Mouse (Mus musculus): Measurements from ENCODE around the gene Zhx3. TPM values are rescaled to one million over a fixed set of nuclear protein-coding genes. Genes with fewer than 3 reads are reported as not detected.

Zhx3 gene
- total and polyA plus RNA-seq, 3 experiments: 7.9 to 36.8 (median 36.7) TPM

DNA sequence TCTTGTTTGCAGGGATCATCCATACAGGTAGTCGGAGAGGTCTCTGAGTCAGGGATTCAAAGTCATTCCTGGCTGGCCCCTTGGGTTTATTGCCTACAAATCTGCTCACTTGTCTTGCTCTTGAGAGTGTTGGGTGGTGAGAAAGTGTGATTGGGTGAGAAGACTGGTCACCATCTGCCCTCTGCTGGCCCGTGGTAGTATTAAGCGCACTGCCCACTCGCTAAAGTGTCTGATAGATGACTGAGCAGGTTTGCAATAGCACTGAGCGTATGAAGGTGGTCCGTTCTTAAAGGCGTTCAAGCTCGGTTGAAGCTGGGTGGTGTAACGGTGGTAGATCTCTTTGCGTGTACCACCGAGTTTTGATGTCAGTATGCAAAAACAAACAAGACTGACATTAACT, 14.5 kb upstream of the Zhx3 start:
- H3K27ac ChIP-seq: no peak overlapping the region
- DNase-seq: peak; percentile 83 to 88
- H3K27me3 ChIP-seq (ENCODE audit: control insufficient read depth, insufficient read depth, low read length): no peaks in the 10 kb centered on the region
- H3K4me3 ChIP-seq: peak overlapping the region; percentile 50
- H3K36me3 ChIP-seq (ENCODE audit: control insufficient read depth, insufficient read depth, low read length): peaks cover 14% of the 10 kb centered on the region
- intact Hi-C loops (cut with DNase I): loop anchor here (1.0 kb wide), 4 partner anchors 126 to 289 kb away; no protein-coding TSS in a partner anchor
- H3K9ac ChIP-seq (ENCODE audit: low read depth, low read length): peak overlapping the region; percentile 23; the same call in 1 of the 2 replicates
- 1% methylated on average over 11 of the region's 11 CpGs for WGBS
- no peak for TF ChIP-seq POLR2A (IDR thresholded peaks at IDR 0.05; ENCODE audit: insufficient read depth, low read depth, low read length)
- peak; percentile 94 for TF ChIP-seq CTCF (IDR thresholded peaks at IDR 0.05)
- TF ChIP-seq EP300 (IDR thresholded peaks at IDR 0.05; ENCODE audit: insufficient read depth, low read depth, low read length): peak; percentile 98
- peaks cover 20% of the 10 kb centered on the region for H3K4me1 ChIP-seq (ENCODE audit: control insufficient read depth, insufficient read depth, low read length)
- no peaks in the 10 kb centered on the region for H3K79me2 ChIP-seq (replicated peaks; ENCODE audit: control insufficient read depth, insufficient read depth, low read length)

DNA sequence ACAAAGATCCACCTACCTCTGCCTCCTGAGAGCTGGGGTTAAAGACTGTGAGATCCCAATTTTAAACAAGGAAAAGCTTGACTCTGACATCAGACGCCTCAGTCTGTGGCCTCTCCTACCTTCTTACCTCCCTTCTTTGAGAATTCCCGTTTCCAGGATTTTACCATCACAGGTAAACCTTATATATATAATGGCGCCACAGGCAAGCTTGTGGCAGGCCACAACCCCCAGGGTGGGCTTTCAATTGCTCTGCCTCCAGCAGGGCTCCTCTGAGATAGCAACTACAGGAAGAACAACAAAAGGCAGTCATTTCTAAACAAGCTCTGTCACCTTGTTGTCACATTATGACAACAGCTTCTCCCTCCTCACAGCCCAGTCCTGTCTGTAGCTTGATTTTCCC, 13.4 kb upstream of the Zhx3 start:
- 92% methylated on average over 3 of the region's 3 CpGs for WGBS
- TF ChIP-seq EP300 (IDR thresholded peaks at IDR 0.05; ENCODE audit: insufficient read depth, low read depth, low read length): no peak
- TF ChIP-seq CTCF (IDR thresholded peaks at IDR 0.05): no peak
- TF ChIP-seq POLR2A (IDR thresholded peaks at IDR 0.05; ENCODE audit: insufficient read depth, low read depth, low read length): no peak
- DNase-seq: peak in 1 of 2 experiments; percentile 9
- intact Hi-C loops (cut with DNase I): no loop called here
- Histone ChIP-seq H3K4me1 (ENCODE audit: control insufficient read depth, insufficient read depth, low read length) (peaks cover 28% of the 10 kb centered on the region), H3K4me3 (no peak overlapping the region), H3K27ac (no peak overlapping the region), H3K36me3 (ENCODE audit: control insufficient read depth, insufficient read depth, low read length) (peaks cover 14% of the 10 kb centered on the region), H3K79me2 (replicated peaks; ENCODE audit: control insufficient read depth, insufficient read depth, low read length) (no peaks in the 10 kb centered on the region), H3K9ac (ENCODE audit: low read depth, low read length) (no peak overlapping the region), H3K27me3 (ENCODE audit: control insufficient read depth, insufficient read depth, low read length) (no peaks in the 10 kb centered on the region)

DNA sequence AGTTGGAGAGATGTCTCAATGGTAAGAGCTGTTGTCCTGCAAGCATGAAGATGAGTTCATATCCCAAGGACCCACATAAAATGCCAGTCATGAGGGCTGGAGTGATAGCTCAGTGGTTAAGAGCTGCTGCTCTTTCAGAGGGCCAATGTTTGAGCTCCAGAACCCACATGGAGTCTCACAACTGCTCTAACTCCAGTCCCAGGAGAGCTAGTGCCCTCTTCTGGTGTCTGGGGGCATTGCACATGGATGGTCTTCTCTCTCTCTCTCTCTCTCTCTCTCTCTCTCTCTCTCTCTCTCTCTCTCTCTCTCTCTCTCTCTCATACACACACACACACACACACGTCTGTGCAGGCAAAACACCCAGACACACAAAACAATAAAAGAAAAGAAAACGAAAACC, 12.0 kb upstream of the Zhx3 start:
- 43% methylated on average over 2 of the region's 2 CpGs for WGBS
- peak overlapping the region; percentile 85 for H3K27ac ChIP-seq
- intact Hi-C loops (cut with DNase I): loop anchor here (1.0 kb wide), 2 partner anchors 79 to 119 kb away; no protein-coding TSS in a partner anchor

DNA sequence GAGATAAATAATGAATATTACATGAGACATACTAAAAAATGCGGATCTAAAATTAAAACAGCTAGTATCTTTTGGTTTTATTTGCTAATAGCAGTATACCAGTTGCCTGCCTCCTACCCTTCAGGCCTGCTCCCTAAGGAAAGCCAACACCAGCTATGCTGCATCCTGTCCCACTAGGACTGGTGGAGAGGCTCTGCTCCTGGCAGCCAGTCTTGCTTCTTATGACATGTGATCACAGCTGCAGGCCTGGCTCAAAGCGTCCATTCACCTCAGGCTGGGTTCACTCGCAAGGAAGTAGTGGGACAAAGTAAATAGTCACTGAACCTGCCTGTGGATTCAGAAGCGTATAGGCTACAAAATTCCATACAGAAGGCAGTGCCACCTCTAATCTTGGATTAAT, 11.1 kb upstream of the Zhx3 start:
- no peaks in the 10 kb centered on the region for H3K27me3 ChIP-seq (ENCODE audit: control insufficient read depth, insufficient read depth, low read length)
- intact Hi-C loops (cut with DNase I): loop anchor here (1.0 kb wide), 2 partner anchors 78 to 118 kb away; no protein-coding TSS in a partner anchor

More for the DNA sequence above, 12.0 kb upstream of the Zhx3 start:
- Histone ChIP-seq H3K27me3 (ENCODE audit: control insufficient read depth, insufficient read depth, low read length) (no peaks in the 10 kb centered on the region), H3K9ac (ENCODE audit: low read depth, low read length) (no peak overlapping the region), H3K4me1 (ENCODE audit: control insufficient read depth, insufficient read depth, low read length) (peaks cover 40% of the 10 kb centered on the region), H3K79me2 (replicated peaks; ENCODE audit: control insufficient read depth, insufficient read depth, low read length) (no peaks in the 10 kb centered on the region), H3K4me3 (no peak overlapping the region), H3K36me3 (ENCODE audit: control insufficient read depth, insufficient read depth, low read length) (peaks cover 14% of the 10 kb centered on the region)
- TF ChIP-seq EP300 (IDR thresholded peaks at IDR 0.05; ENCODE audit: insufficient read depth, low read depth, low read length) (peak; percentile 73), POLR2A (IDR thresholded peaks at IDR 0.05; ENCODE audit: insufficient read depth, low read depth, low read length) (no peak), CTCF (IDR thresholded peaks at IDR 0.05) (peak; percentile 71)
- peak; percentile 45 to 73 for DNase-seq

DNA sequence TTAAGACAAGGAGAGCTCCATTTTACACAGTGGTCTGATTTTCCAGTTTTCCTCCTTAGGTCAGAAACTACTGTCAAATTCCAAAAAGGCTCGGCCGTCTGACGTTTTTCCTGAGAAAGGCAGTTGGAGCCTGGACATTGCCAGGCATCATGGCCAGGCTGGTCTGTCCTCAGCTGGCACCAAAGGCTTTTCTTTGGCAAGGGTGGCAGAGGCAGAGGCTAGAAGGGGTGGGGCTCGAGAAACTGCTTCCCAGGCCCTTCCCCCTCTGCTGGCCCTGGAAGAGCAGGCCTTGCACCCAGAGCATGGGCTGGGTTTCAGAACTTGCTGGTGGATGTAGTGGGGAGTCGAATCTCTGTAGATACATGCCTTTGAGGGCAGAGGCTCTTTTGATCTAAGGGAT, 9.6 kb upstream of the Zhx3 start:
- Histone ChIP-seq H3K27ac (peak overlapping the region; percentile 85), H3K36me3 (ENCODE audit: control insufficient read depth, insufficient read depth, low read length) (peaks cover 17% of the 10 kb centered on the region), H3K79me2 (replicated peaks; ENCODE audit: control insufficient read depth, insufficient read depth, low read length) (no peaks in the 10 kb centered on the region), H3K4me3 (no peak overlapping the region), H3K27me3 (ENCODE audit: control insufficient read depth, insufficient read depth, low read length) (no peaks in the 10 kb centered on the region), H3K4me1 (ENCODE audit: control insufficient read depth, insufficient read depth, low read length) (peaks cover 39% of the 10 kb centered on the region), H3K9ac (ENCODE audit: low read depth, low read length) (no peak overlapping the region)
- WGBS: 57% methylated on average over 5 of the region's 5 CpGs
- peak; percentile 30 to 41 for DNase-seq
- intact Hi-C loops (cut with DNase I): no loop called here
- TF ChIP-seq POLR2A (IDR thresholded peaks at IDR 0.05; ENCODE audit: insufficient read depth, low read depth, low read length): no peak
- no peak for TF ChIP-seq CTCF (IDR thresholded peaks at IDR 0.05)
- no peak for TF ChIP-seq EP300 (IDR thresholded peaks at IDR 0.05; ENCODE audit: insufficient read depth, low read depth, low read length)

More for the DNA sequence above, 11.1 kb upstream of the Zhx3 start:
- DNase-seq: peak; percentile 73 to 85
- Histone ChIP-seq H3K79me2 (replicated peaks; ENCODE audit: control insufficient read depth, insufficient read depth, low read length) (no peaks in the 10 kb centered on the region), H3K27ac (peak overlapping the region; percentile 85), H3K4me1 (ENCODE audit: control insufficient read depth, insufficient read depth, low read length) (peaks cover 42% of the 10 kb centered on the region), H3K9ac (ENCODE audit: low read depth, low read length) (peak overlapping the region; percentile 12), H3K4me3 (no peak overlapping the region), H3K36me3 (ENCODE audit: control insufficient read depth, insufficient read depth, low read length) (peaks cover 17% of the 10 kb centered on the region)
- WGBS: 31% methylated on average over 4 of the region's 4 CpGs
- TF ChIP-seq POLR2A (IDR thresholded peaks at IDR 0.05; ENCODE audit: insufficient read depth, low read depth, low read length) (peak; percentile 79), EP300 (IDR thresholded peaks at IDR 0.05; ENCODE audit: insufficient read depth, low read depth, low read length) (peak; percentile 98), CTCF (IDR thresholded peaks at IDR 0.05) (0 out of 2 replicates have a peak, but pooled peaks have one; percentile 6)

DNA sequence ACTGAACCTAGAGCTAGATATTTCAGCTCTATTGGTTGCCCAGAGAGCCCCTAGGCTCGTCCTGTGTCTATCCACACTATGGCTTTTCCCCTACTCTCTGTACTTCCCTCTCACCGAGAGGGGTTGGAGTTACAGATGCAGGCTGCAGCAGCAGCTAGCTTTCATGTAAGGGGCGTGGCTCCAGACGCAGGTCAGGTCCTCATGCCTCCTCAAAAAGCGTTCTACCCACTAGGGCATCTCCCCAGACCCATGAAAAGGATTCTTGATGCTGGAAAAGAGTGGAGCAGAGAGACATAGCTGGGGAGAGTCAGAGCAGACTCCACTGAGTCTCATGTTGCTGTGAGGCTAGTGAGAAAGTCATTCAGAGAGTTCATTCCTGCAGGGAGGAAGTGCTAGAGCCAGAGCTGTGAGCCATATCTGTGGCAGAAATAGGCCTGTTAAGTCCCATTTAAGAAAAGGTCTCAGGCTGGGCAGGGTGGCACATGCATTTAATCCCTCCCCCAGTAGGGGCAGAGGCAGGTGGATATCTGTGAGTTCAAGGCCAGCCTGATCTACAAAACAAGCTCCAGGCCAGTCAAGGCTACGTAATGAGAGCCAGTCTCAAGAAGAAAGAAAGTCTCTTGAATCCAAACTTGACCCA, 8.8 kb upstream of the Zhx3 start:
- Histone ChIP-seq H3K36me3 (ENCODE audit: control insufficient read depth, insufficient read depth, low read length) (peaks cover 17% of the 10 kb centered on the region), H3K4me1 (ENCODE audit: control insufficient read depth, insufficient read depth, low read length) (peaks cover 38% of the 10 kb centered on the region), H3K9ac (ENCODE audit: low read depth, low read length) (peak overlapping the region; percentile 5; the same call in 1 of the 2 replicates), H3K4me3 (no peak overlapping the region; the same call in 1 of the 2 replicates), H3K27ac (peak overlapping the region; percentile 85), H3K27me3 (ENCODE audit: control insufficient read depth, insufficient read depth, low read length) (no peaks in the 10 kb centered on the region), H3K79me2 (replicated peaks; ENCODE audit: control insufficient read depth, insufficient read depth, low read length) (no peaks in the 10 kb centered on the region)
- intact Hi-C loops (cut with DNase I): no loop called here
- peak in 1 of 2 experiments; percentile 44 for DNase-seq
- WGBS: 54% methylated on average over 6 of the region's 6 CpGs
- no peak for TF ChIP-seq EP300 (IDR thresholded peaks at IDR 0.05; ENCODE audit: insufficient read depth, low read depth, low read length)
